Mouse (Mus musculus): Measurements from ENCODE around the gene Jup. TPM values are rescaled to one million over a fixed set of nuclear protein-coding genes. Genes with fewer than 3 reads are reported as not detected.
A peak's percentile ranks its signal among the peaks of the same experiment; 100 is the strongest.

Jup gene
- polyA plus RNA-seq, 1 experiment from 2014 or later: 140 TPM

GRCm38 (mm10) chr11:100411736-100412135, 14.2 kb upstream of the Jup start:
- no peak for ATAC-seq (replicated peaks; ENCODE audit: extremely low read depth, insufficient read depth, low FRiP score)
- 58% methylated on average over 11 of the region's 11 CpGs for WGBS
- H3K4me1 ChIP-seq (ENCODE audit: control insufficient read depth, insufficient read depth, low read length): peaks cover 32% of the 10 kb centered on the region
- H3K27ac ChIP-seq (ENCODE audit: low read length): no peak overlapping the region
- H3K4me3 ChIP-seq (ENCODE audit: low read length): no peak overlapping the region
- peaks cover 8% of the 10 kb centered on the region for H3K36me3 ChIP-seq (ENCODE audit: control insufficient read depth, insufficient read depth)
- H3K9me3 ChIP-seq (replicated peaks; ENCODE audit: control insufficient read depth, low read length): no peaks in the 10 kb centered on the region
- no peaks in the 10 kb centered on the region for H3K27me3 ChIP-seq (ENCODE audit: control insufficient read depth, insufficient read depth, low read length)
- H3K4me2 ChIP-seq (ENCODE audit: low read depth, low read length): no peak overlapping the region; the same call in 1 of the 2 replicates
- H3K9ac ChIP-seq (ENCODE audit: low read length): no peak overlapping the region

- peaks cover 8% of the 10 kb centered on the region for H3K36me3 ChIP-seq (ENCODE audit: control insufficient read depth, insufficient read depth)
- no peak overlapping the region for H3K9ac ChIP-seq (ENCODE audit: low read length)
- peaks cover 26% of the 10 kb centered on the region for H3K4me1 ChIP-seq (ENCODE audit: control insufficient read depth, insufficient read depth, low read length)
- no peak for ATAC-seq (replicated peaks; ENCODE audit: extremely low read depth, insufficient read depth, low FRiP score)
- no peak overlapping the region for H3K27ac ChIP-seq (ENCODE audit: low read length)
- WGBS: 67% methylated on average over 3 of the region's 3 CpGs
- H3K4me3 ChIP-seq (ENCODE audit: low read length): no peak overlapping the region
- H3K27me3 ChIP-seq (ENCODE audit: control insufficient read depth, insufficient read depth, low read length): no peaks in the 10 kb centered on the region
- no peaks in the 10 kb centered on the region for H3K9me3 ChIP-seq (replicated peaks; ENCODE audit: control insufficient read depth, low read length)
- no peak overlapping the region for H3K4me2 ChIP-seq (ENCODE audit: low read depth, low read length)
These were observed 12.1 kb upstream of the Jup start for GRCm38 (mm10) chr11:100409686-100410085.

GRCm38 (mm10) chr11:100408835-100409462, 11.4 kb upstream of the Jup start:
- Histone ChIP-seq H3K36me3 (ENCODE audit: control insufficient read depth, insufficient read depth) (peaks cover 8% of the 10 kb centered on the region), H3K27ac (ENCODE audit: low read length) (no peak overlapping the region), H3K4me1 (ENCODE audit: control insufficient read depth, insufficient read depth, low read length) (peaks cover 30% of the 10 kb centered on the region), H3K4me2 (ENCODE audit: low read depth, low read length) (no peak overlapping the region), H3K4me3 (ENCODE audit: low read length) (no peak overlapping the region), H3K9me3 (replicated peaks; ENCODE audit: control insufficient read depth, low read length) (no peaks in the 10 kb centered on the region), H3K9ac (ENCODE audit: low read length) (no peak overlapping the region), H3K27me3 (ENCODE audit: control insufficient read depth, insufficient read depth, low read length) (no peaks in the 10 kb centered on the region)
- WGBS: 91% methylated on average over 12 of the region's 12 CpGs
- no peak for ATAC-seq (replicated peaks; ENCODE audit: extremely low read depth, insufficient read depth, low FRiP score)

- H3K9ac ChIP-seq (ENCODE audit: low read length): no peak overlapping the region
- no peaks in the 10 kb centered on the region for H3K27me3 ChIP-seq (ENCODE audit: control insufficient read depth, insufficient read depth, low read length)
- H3K27ac ChIP-seq (ENCODE audit: low read length): peak overlapping the region; percentile 37
- peaks cover 33% of the 10 kb centered on the region for H3K4me1 ChIP-seq (ENCODE audit: control insufficient read depth, insufficient read depth, low read length)
- H3K36me3 ChIP-seq (ENCODE audit: control insufficient read depth, insufficient read depth): peaks cover 8% of the 10 kb centered on the region
- WGBS: 36% methylated on average over 10 of the region's 10 CpGs
- peak; percentile 46; the same call in 1 of the 2 replicates for ATAC-seq (replicated peaks; ENCODE audit: extremely low read depth, insufficient read depth, low FRiP score)
- no peak overlapping the region for H3K4me2 ChIP-seq (ENCODE audit: low read depth, low read length)
- H3K4me3 ChIP-seq (ENCODE audit: low read length): no peak overlapping the region
- no peaks in the 10 kb centered on the region for H3K9me3 ChIP-seq (replicated peaks; ENCODE audit: control insufficient read depth, low read length)
These were observed 10.7 kb upstream of the Jup start for GRCm38 (mm10) chr11:100408076-100408834.

GRCm38 (mm10) chr11:100406995-100407705, 9.6 kb upstream of the Jup start:
- Histone ChIP-seq H3K9me3 (replicated peaks; ENCODE audit: control insufficient read depth, low read length) (no peaks in the 10 kb centered on the region), H3K4me1 (ENCODE audit: control insufficient read depth, insufficient read depth, low read length) (peaks cover 32% of the 10 kb centered on the region), H3K27me3 (ENCODE audit: control insufficient read depth, insufficient read depth, low read length) (no peaks in the 10 kb centered on the region), H3K27ac (ENCODE audit: low read length) (no peak overlapping the region), H3K4me3 (ENCODE audit: low read length) (no peak overlapping the region), H3K9ac (ENCODE audit: low read length) (0 out of 2 replicates have a peak overlapping the region, but pooled peaks have one; percentile 22), H3K4me2 (ENCODE audit: low read depth, low read length) (no peak overlapping the region), H3K36me3 (ENCODE audit: control insufficient read depth, insufficient read depth) (peaks cover 8% of the 10 kb centered on the region)
- WGBS: 84% methylated on average over 5 of the region's 5 CpGs
- ATAC-seq (replicated peaks; ENCODE audit: extremely low read depth, insufficient read depth, low FRiP score): no peak

GRCm38 (mm10) chr11:100406273-100406672, 8.7 kb upstream of the Jup start:
- H3K4me1 ChIP-seq (ENCODE audit: control insufficient read depth, insufficient read depth, low read length): peaks cover 37% of the 10 kb centered on the region
- no peak overlapping the region for H3K9ac ChIP-seq (ENCODE audit: low read length)
- no peak overlapping the region for H3K4me3 ChIP-seq (ENCODE audit: low read length)
- no peaks in the 10 kb centered on the region for H3K9me3 ChIP-seq (replicated peaks; ENCODE audit: control insufficient read depth, low read length)
- H3K27ac ChIP-seq (ENCODE audit: low read length): no peak overlapping the region
- no peaks in the 10 kb centered on the region for H3K27me3 ChIP-seq (ENCODE audit: control insufficient read depth, insufficient read depth, low read length)
- no peak for ATAC-seq (replicated peaks; ENCODE audit: extremely low read depth, insufficient read depth, low FRiP score)
- no peak overlapping the region for H3K4me2 ChIP-seq (ENCODE audit: low read depth, low read length)
- WGBS: 78% methylated on average over 8 of the region's 8 CpGs
- H3K36me3 ChIP-seq (ENCODE audit: control insufficient read depth, insufficient read depth): peaks cover 8% of the 10 kb centered on the region

GRCm38 (mm10) chr11:100404456-100405074, 7.0 kb upstream of the Jup start:
- Histone ChIP-seq H3K4me2 (ENCODE audit: low read depth, low read length) (no peak overlapping the region), H3K36me3 (ENCODE audit: control insufficient read depth, insufficient read depth) (peaks cover 5% of the 10 kb centered on the region; the same call in 1 of the 2 replicates), H3K9ac (ENCODE audit: low read length) (no peak overlapping the region), H3K27ac (ENCODE audit: low read length) (peak overlapping the region; percentile 95), H3K4me3 (ENCODE audit: low read length) (no peak overlapping the region), H3K4me1 (ENCODE audit: control insufficient read depth, insufficient read depth, low read length) (peaks cover 51% of the 10 kb centered on the region), H3K9me3 (replicated peaks; ENCODE audit: control insufficient read depth, low read length) (no peaks in the 10 kb centered on the region), H3K27me3 (ENCODE audit: control insufficient read depth, insufficient read depth, low read length) (no peaks in the 10 kb centered on the region)
- WGBS: 89% methylated on average over 3 of the region's 3 CpGs
- ATAC-seq (replicated peaks; ENCODE audit: extremely low read depth, insufficient read depth, low FRiP score): no peak

- H3K27ac ChIP-seq (ENCODE audit: low read length): peak overlapping the region; percentile 95
- peaks cover 2% of the 10 kb centered on the region; the same call in 1 of the 2 replicates for H3K36me3 ChIP-seq (ENCODE audit: control insufficient read depth, insufficient read depth)
- peak; percentile 52 for ATAC-seq (replicated peaks; ENCODE audit: extremely low read depth, insufficient read depth, low FRiP score)
- peaks cover 53% of the 10 kb centered on the region for H3K4me1 ChIP-seq (ENCODE audit: control insufficient read depth, insufficient read depth, low read length)
- peak overlapping the region; percentile 14 for H3K4me2 ChIP-seq (ENCODE audit: low read depth, low read length)
- 24% methylated on average over 10 of the region's 10 CpGs for WGBS
- H3K4me3 ChIP-seq (ENCODE audit: low read length): no peak overlapping the region
- H3K9ac ChIP-seq (ENCODE audit: low read length): peak overlapping the region; percentile 9
- H3K27me3 ChIP-seq (ENCODE audit: control insufficient read depth, insufficient read depth, low read length): no peaks in the 10 kb centered on the region
- H3K9me3 ChIP-seq (replicated peaks; ENCODE audit: control insufficient read depth, low read length): no peaks in the 10 kb centered on the region
These were observed 6.0 kb upstream of the Jup start for GRCm38 (mm10) chr11:100403445-100404134.

Measured in heart, embryonic 16.5 days (tissue).